8 mouse cellular contexts compared by ENCODE assay signal in the genomic region with DNA sequence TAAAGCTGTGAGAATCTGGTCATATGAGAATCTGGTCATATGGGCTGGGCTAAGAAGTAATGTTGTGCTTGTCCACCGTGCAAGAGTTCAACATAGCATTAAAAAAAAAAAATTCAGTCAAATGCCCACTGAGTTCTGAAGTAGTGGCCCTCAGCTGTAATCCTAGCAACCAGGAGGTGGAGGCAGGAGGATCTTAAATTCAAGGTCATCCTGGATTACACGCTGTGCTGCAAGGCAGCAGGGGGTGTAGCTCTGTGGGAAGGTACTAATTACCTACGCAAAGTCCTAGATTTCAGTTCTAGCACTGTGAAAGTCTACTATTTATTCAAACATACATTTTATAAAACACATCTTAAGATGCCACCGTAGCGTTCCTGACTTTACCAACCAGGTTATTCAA. TPM values are rescaled to one million over a fixed set of nuclear protein-coding genes. Genes with fewer than 3 reads are reported as not detected.
DNase-seq lines count a peak whose midpoint lies in the region; ATAC-seq and TF ChIP-seq lines count a peak whose summit lies in the region.

No protein-coding gene starts in this region.

- peaks cover 17% of the 10 kb centered on the region for H3K79me2 ChIP-seq in MEL (ENCODE audit: control insufficient read depth, insufficient read depth, low read length, poor library complexity)

- peak overlapping the region; percentile 65 to 79; a peak in 3 of 4 replicates for H3K4me3 ChIP-seq in heart, embryonic 14.5 days (ENCODE audit: control insufficient read depth in 1 of 2, insufficient read depth in 1 of 2, low read depth in 1 of 2, low read length in 2 of 2)
- H3K4me3 ChIP-seq in MEL (ENCODE audit: control insufficient read depth in 1 of 2, insufficient read depth in 1 of 2, low read depth in 2 of 2, low read length in 2 of 2): peak overlapping the region; percentile 75 to 95
- peak overlapping the region; percentile 74 for H3K4me3 ChIP-seq in hindbrain, embryonic 10.5 days
- H3K4me3 ChIP-seq in midbrain, embryonic 11.5 days (ENCODE audit: low read depth, low read length): peak overlapping the region; percentile 67

- no peaks in the 10 kb centered on the region for H3K27me3 ChIP-seq in heart, embryonic 14.5 days (ENCODE audit: control insufficient read depth, insufficient read depth, low read length)
- no peaks in the 10 kb centered on the region for H3K27me3 ChIP-seq in MEL (ENCODE audit: control insufficient read depth in 1 of 2, insufficient read depth in 2 of 2, low read length in 2 of 2)
- H3K27me3 ChIP-seq in hindbrain, embryonic 10.5 days (ENCODE audit: insufficient read depth, poor library complexity, severe bottlenecking): no peaks in the 10 kb centered on the region
- H3K27me3 ChIP-seq in midbrain, embryonic 11.5 days (ENCODE audit: control insufficient read depth, insufficient read depth, low read length): no peaks in the 10 kb centered on the region

- peak overlapping the region; percentile 77 for H3K4me2 ChIP-seq in heart, embryonic 14.5 days (ENCODE audit: low read length)
- peak overlapping the region; percentile 73 for H3K4me2 ChIP-seq in midbrain, embryonic 11.5 days

- no peak for DNase-seq in heart, postnatal 14 days
- peak; percentile 30 for DNase-seq in MEL (ENCODE audit: low read depth, low spot score)
- DNase-seq in hindbrain, embryonic 10.5 days (ENCODE audit: low spot score): no peak
- no peak for DNase-seq in midbrain, embryonic 11.5 days (ENCODE audit: low spot score, missing footprints)
- DNase-seq in ovary, postnatal 36 days (ENCODE audit: low spot score): no peak
- no peak for DNase-seq in left cerebral cortex, postnatal 10 days (ENCODE audit: extremely low spot score in 1 of 2, low spot score in 2 of 2)

- TF ChIP-seq RAD21 in MEL (IDR thresholded peaks at IDR 0.05; ENCODE audit: low read depth, low read length): no peak

- H3K36me3 ChIP-seq in heart, embryonic 14.5 days (ENCODE audit: control insufficient read depth, insufficient read depth, low read length): peaks cover 13% of the 10 kb centered on the region
- peaks cover 0 to 8% of the 10 kb centered on the region in 2 experiments for H3K36me3 ChIP-seq in MEL (ENCODE audit: control insufficient read depth in 1 of 2, insufficient read depth in 2 of 2, low read length in 2 of 2)
- H3K36me3 ChIP-seq in hindbrain, embryonic 10.5 days: peaks cover 17% of the 10 kb centered on the region
- no peaks in the 10 kb centered on the region for H3K36me3 ChIP-seq in midbrain, embryonic 11.5 days (ENCODE audit: control insufficient read depth, insufficient read depth, low read length)

- no peak overlapping the region for H3K27ac ChIP-seq in heart, embryonic 14.5 days (replicated peaks in 1 of 2; ENCODE audit: control insufficient read depth in 1 of 2, insufficient read depth in 1 of 2, low read depth in 2 of 2, low read length in 2 of 2)
- no peak overlapping the region for H3K27ac ChIP-seq in MEL (ENCODE audit: control insufficient read depth, low read depth, low read length)
- peak overlapping the region; percentile 86 for H3K27ac ChIP-seq in hindbrain, embryonic 10.5 days
- H3K27ac ChIP-seq in midbrain, embryonic 11.5 days (ENCODE audit: low read depth, low read length): no peak overlapping the region

- WGBS in heart, embryonic 14.5 days: 10% methylated on average over 5 of the region's 5 CpGs
- 17% methylated on average over 5 of the region's 5 CpGs for WGBS in hindbrain, embryonic 10.5 days
- WGBS in midbrain, embryonic 11.5 days: 12% methylated on average over 5 of the region's 5 CpGs

- TF ChIP-seq CTCF in MEL (IDR thresholded peaks at IDR 0.05 in 2 of 3, conservative IDR thresholded peaks at IDR 0.05 in 1 of 3; ENCODE audit: control insufficient read depth in 1 of 3, insufficient read depth in 1 of 3, low read depth in 2 of 3, low read length in 3 of 3, poor library complexity in 1 of 3, severe bottlenecking in 1 of 3): no peak

- intact Hi-C loops in heart, postnatal 14 days (cut with DNase I): loop anchor here (5.0 kb wide), 1 partner anchor 44 kb away; a partner anchor contains a TSS
- intact Hi-C loops in left cerebral cortex, postnatal 10 days (cut with DNase I): loop anchor here (10.0 kb wide), 1 partner anchor 313 kb away; no protein-coding TSS in a partner anchor

- H3K4me1 ChIP-seq in heart, embryonic 14.5 days (ENCODE audit: control insufficient read depth in 2 of 2, insufficient read depth in 2 of 2, low read length in 2 of 2): peaks cover 0 to 9% of the 10 kb centered on the region in 2 experiments; a peak in 2 of 4 replicates
- H3K4me1 ChIP-seq in MEL (ENCODE audit: control insufficient read depth in 1 of 2, insufficient read depth in 2 of 2, low read length in 2 of 2): peaks cover 0 to 9% of the 10 kb centered on the region in 2 experiments; a peak in 2 of 4 replicates
- H3K4me1 ChIP-seq in hindbrain, embryonic 10.5 days (replicated peaks): peaks cover 16% of the 10 kb centered on the region
- H3K4me1 ChIP-seq in midbrain, embryonic 11.5 days (ENCODE audit: control insufficient read depth, insufficient read depth, low read length): peaks cover 10% of the 10 kb centered on the region

- H3K9me3 ChIP-seq in heart, embryonic 14.5 days (ENCODE audit: control insufficient read depth, low read length): no peaks in the 10 kb centered on the region
- H3K9me3 ChIP-seq in MEL (replicated peaks; ENCODE audit: insufficient read depth, low read length): no peaks in the 10 kb centered on the region
- no peaks in the 10 kb centered on the region for H3K9me3 ChIP-seq in hindbrain, embryonic 10.5 days
- H3K9me3 ChIP-seq in midbrain, embryonic 11.5 days (ENCODE audit: control insufficient read depth, low read length): no peaks in the 10 kb centered on the region

- no peak for TF ChIP-seq EP300 in MEL (IDR thresholded peaks at IDR 0.05; ENCODE audit: low read depth in 1 of 2, low read length in 2 of 2)

- no peak for ATAC-seq in heart, embryonic 14.5 days (ENCODE audit: insufficient number of reproducible peaks, insufficient read depth, low FRiP score, low read depth)
- no peak for ATAC-seq in midbrain, embryonic 11.5 days (ENCODE audit: low FRiP score)
- no peak for ATAC-seq in monocyte, adult 5-6 weeks (replicated peaks; ENCODE audit: insufficient number of reproducible peaks, low FRiP score, low TSS enrichment, poor library complexity, severe bottlenecking)

- H3K9ac ChIP-seq in heart, embryonic 14.5 days (ENCODE audit: low read length): peak overlapping the region; percentile 80
- peak overlapping the region; percentile 81 for H3K9ac ChIP-seq in MEL (ENCODE audit: control insufficient read depth, low read depth, low read length, poor library complexity, severe bottlenecking)
- H3K9ac ChIP-seq in midbrain, embryonic 11.5 days (ENCODE audit: low read length): peak overlapping the region; percentile 73

- no peak for TF ChIP-seq POLR2A in MEL (IDR thresholded peaks at IDR 0.05; ENCODE audit: control insufficient read depth in 1 of 2, insufficient read depth in 1 of 2, low read depth in 1 of 2, low read length in 2 of 2, poor library complexity in 1 of 2)

TF ChIP-seq in MEL, 35 proteins besides CTCF, POLR2A, EP300 and RAD21:
- TF ChIP-seq KAT2A (conservative IDR thresholded peaks at IDR 0.05; ENCODE audit: low read depth, low read length): no peak
- no peak for TF ChIP-seq POLR2AphosphoS2 (IDR thresholded peaks at IDR 0.05; ENCODE audit: low read length)

RNA-seq across cellular contexts. Expression of a gene that starts 0.8 kb away (rescaled TPM):
- polyA plus RNA-seq in heart, embryonic 14.5 days (2014; fragmentation: Nextera tagmentation; extraction: Ambion mirVana): 24.0 and 27.7 TPM in 2 replicates
- 10 to 100 TPM in 1 of 2 experiments, 1 to 10 TPM in 1; 9.9 to 11.8 TPM for total RNA-seq in heart, postnatal 14 days (2021)
- total RNA-seq in MEL (2012; rRNA removed): 14.4 and 14.6 TPM in 2 replicates
- 100 to 1,000 TPM in 1 of 2 experiments, 10 to 100 TPM in 1; 15.3 to 414 TPM for polyA plus RNA-seq in MEL (2012; ENCODE audit: insufficient read depth in 1 of 2, insufficient read length in 2 of 2, low read depth in 1 of 2, low replicate concordance in 2 of 2, missing spikeins in 1 of 2)
- 36.3 and 37.2 TPM in 2 replicates for polyA plus RNA-seq in hindbrain, embryonic 10.5 days (2016; fragmentation: Nextera tagmentation; extraction: Ambion mirVana)
- 42.5 and 47.8 TPM in 2 replicates for polyA plus RNA-seq in midbrain, embryonic 11.5 days (2014; fragmentation: Nextera tagmentation; extraction: Ambion mirVana)
- total RNA-seq in monocyte, adult 5-6 weeks (2017): 15.6 to 21.6 TPM (median 18.0 TPM) in 3 replicates
- total RNA-seq in left cerebral cortex, postnatal 10 days (2021): 10 to 100 TPM; 24.3 to 26.9 TPM

RNA-seq across cellular contexts. Expression of a gene that starts 13.4 kb away (rescaled TPM):
- polyA plus RNA-seq in heart, embryonic 14.5 days (2014; fragmentation: Nextera tagmentation; extraction: Ambion mirVana): 20.7 and 22.3 TPM in 2 replicates
- total RNA-seq in heart, postnatal 14 days (2021): 10 to 100 TPM; 24.7 to 29.0 TPM
- total RNA-seq in MEL (2012; rRNA removed): 26.0 and 29.4 TPM in 2 replicates
- 10 to 100 TPM; 23.7 to 44.8 TPM for polyA plus RNA-seq in MEL (2012; ENCODE audit: insufficient read depth in 1 of 2, insufficient read length in 2 of 2, low read depth in 1 of 2, low replicate concordance in 2 of 2, missing spikeins in 1 of 2)
- 27.6 and 28.4 TPM in 2 replicates for polyA plus RNA-seq in hindbrain, embryonic 10.5 days (2016; fragmentation: Nextera tagmentation; extraction: Ambion mirVana)
- polyA plus RNA-seq in midbrain, embryonic 11.5 days (2014; fragmentation: Nextera tagmentation; extraction: Ambion mirVana): 28.8 and 30.4 TPM in 2 replicates
- 27.5 to 45.4 TPM (median 39.8 TPM) in 3 replicates for total RNA-seq in monocyte, adult 5-6 weeks (2017)
- 10 to 100 TPM; 75.0 to 78.5 TPM for total RNA-seq in left cerebral cortex, postnatal 10 days (2021)

RNA-seq across cellular contexts. Expression of a gene that starts 45.3 kb away (rescaled TPM):
- polyA plus RNA-seq in heart, embryonic 14.5 days (2014; fragmentation: Nextera tagmentation; extraction: Ambion mirVana): 9.5 and 9.9 TPM in 2 replicates
- 10 to 100 TPM; 17.8 to 18.9 TPM for total RNA-seq in heart, postnatal 14 days (2021)
- 19.8 and 21.8 TPM in 2 replicates for total RNA-seq in MEL (2012; rRNA removed)
- polyA plus RNA-seq in MEL (2012; ENCODE audit: insufficient read depth in 1 of 2, insufficient read length in 2 of 2, low read depth in 1 of 2, low replicate concordance in 2 of 2, missing spikeins in 1 of 2): 10 to 100 TPM in 1 of 2 experiments, not detected in 1; 27.9 TPM
- 8.3 and 9.9 TPM in 2 replicates for polyA plus RNA-seq in hindbrain, embryonic 10.5 days (2016; fragmentation: Nextera tagmentation; extraction: Ambion mirVana)
- polyA plus RNA-seq in midbrain, embryonic 11.5 days (2014; fragmentation: Nextera tagmentation; extraction: Ambion mirVana): 26.2 and 31.9 TPM in 2 replicates
- 29.8 to 47.8 TPM (median 34.8 TPM) in 3 replicates for total RNA-seq in monocyte, adult 5-6 weeks (2017)
- total RNA-seq in left cerebral cortex, postnatal 10 days (2021): 10 to 100 TPM; 30.2 to 32.5 TPM
